Mouse (Mus musculus) bone marrow macrophage, adult 2 months (primary cell): Measurements from ENCODE around the gene Kl.

Source experiments
- CTCF ChIP-seq: IDR thresholded peaks from 2 replicates; pipeline ENCODE4 v1.5.1; 2012; ENCODE audit warnings: low read depth, mild to moderate bottlenecking, low read length, moderate library complexity
- POLR2A ChIP-seq: IDR thresholded peaks from 2 replicates; pipeline ENCODE4 v1.6.1; 2012; ENCODE audit warnings: mild to moderate bottlenecking, low read depth, low read length, borderline replicate concordance

GRCm38 (mm10) chr5:150951325-150951724, 1.1 kb upstream of the Kl start:
- TF ChIP-seq POLR2A (no peak), CTCF (no peak)
